Mouse (Mus musculus) lung, postnatal 4 days (tissue): ENCODE measurements around the gene Lmo3.

Experiments
- DNase-seq, 2 experiments: peaks; one replicate each; pipeline ENCODE4 v3.0.0; 2021

Lmo3 gene

GRCm38 (mm10) chr6:138581734-138582505, at the start of gene Lmo3:
Lmo3 (minus strand) TSS chr6:138581968.
- DNase-seq, result no peak

- no peak for DNase-seq
Measured at GRCm38 (mm10) chr6:138620786-138621185, 39.0 kb upstream of the Lmo3 start.

GRCm38 (mm10) chr6:138618396-138618795, 36.6 kb upstream of the Lmo3 start:
- DNase-seq, result no peak

- DNase-seq, result no peak
Measured at GRCm38 (mm10) chr6:138597016-138597415, 15.2 kb upstream of the Lmo3 start.

GRCm38 (mm10) chr6:138595991-138596698, 14.4 kb upstream of the Lmo3 start:
- DNase-seq, result no peak

DNA sequence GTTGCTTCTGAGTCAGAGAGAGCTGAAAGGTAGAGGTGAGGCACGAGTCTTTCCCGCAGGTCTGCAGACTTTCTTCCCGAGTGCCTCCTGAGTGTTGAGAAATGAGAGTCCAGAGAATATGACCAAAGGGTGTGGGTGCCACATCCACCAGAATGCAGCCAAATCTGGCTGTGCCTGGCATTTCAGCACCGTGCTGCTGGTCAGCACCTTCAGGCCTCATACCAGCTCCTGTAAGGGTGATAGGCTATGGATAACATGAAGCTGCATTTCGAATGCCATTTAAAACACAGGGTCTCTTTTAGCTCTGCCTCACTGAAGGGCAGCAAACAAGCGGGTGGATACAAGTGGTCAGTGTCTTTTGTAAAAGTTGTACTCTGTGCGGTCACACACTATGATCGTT, 1.5 kb upstream of the Lmo3 start:
- DNase-seq, result no peak

DNA sequence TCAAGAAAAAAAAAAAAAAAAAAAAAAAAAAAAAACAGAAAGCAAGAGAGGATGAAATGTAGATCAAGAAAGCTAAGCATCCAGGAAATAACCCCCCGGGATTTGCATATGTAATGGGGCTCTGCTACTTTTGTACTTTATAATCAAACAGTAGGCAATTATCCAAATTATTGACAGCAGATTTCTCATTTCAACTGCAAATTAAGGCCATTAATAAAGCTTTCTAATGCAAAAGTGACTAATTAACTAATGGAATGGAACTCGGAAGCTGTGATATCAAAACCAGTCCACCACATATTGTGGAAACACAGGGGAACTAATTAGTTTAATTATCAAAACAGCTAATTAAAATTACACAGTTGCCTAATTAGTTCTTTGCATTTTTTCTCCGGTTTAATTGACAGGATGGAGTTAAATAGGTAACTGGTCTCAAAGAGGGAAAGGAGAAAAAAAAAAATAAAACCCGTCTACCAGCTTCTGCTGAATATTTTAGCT, 785 bp upstream of the Lmo3 start:
- no peak for DNase-seq

- no peak for DNase-seq
Measured at GRCm38 (mm10) chr6:138580491-138581076, 1.2 kb downstream of the Lmo3 start.

DNA sequence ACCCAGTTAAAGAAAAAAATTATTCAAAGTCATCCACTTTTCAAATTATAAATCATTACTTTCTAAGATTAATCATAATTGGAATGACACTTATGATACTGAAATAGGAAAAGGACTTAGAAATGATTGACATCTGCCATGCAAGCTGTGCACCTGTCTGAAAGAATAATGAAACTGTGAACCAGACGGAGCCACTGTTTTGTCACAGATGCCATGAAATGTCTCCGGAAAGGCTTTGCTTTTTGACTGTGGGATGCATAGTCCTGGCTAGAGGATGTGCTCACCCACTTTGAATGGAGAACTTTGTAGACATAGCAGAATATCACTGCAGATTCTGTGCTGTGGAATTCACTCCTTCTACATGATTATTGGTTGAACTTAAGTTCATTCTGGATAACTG, 18.4 kb downstream of the Lmo3 start:
- no peak for DNase-seq

- DNase-seq, result no peak
Measured at GRCm38 (mm10) chr6:138552144-138552543, 29.6 kb downstream of the Lmo3 start.

- no peak for DNase-seq
Measured at GRCm38 (mm10) chr6:138534879-138535278, 46.9 kb downstream of the Lmo3 start.

GRCm38 (mm10) chr6:138506642-138507041, 75.1 kb downstream of the Lmo3 start:
- peak in 1 of 2 experiments; percentile 4 for DNase-seq

- DNase-seq, result no peak
Measured at GRCm38 (mm10) chr6:138503946-138504345, 77.8 kb downstream of the Lmo3 start.

GRCm38 (mm10) chr6:138482834-138483233, 98.9 kb downstream of the Lmo3 start:
- DNase-seq, result no peak

DNA sequence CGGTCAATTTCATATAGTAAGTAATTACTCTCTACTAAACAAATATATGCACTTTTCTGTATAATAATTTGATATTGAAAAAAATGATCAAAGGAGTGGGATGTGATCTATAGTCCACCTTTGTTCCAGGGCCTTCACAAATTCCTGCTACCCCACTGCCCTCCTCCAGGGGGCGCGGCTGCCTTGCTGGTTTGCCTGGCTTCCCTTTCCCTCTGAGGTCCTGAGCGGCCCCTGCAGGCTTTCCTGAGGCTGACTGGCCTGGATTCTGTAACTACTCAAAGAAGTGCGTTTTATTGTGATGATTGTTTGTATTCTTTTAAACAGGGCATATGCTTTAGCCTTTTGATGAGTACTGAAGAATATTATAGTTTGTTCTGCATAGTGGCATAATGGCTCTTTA, 104.2 kb downstream of the Lmo3 start:
- DNase-seq, result peak; percentile 67 to 68

- DNase-seq, result no peak
Measured at GRCm38 (mm10) chr6:138469204-138469603, 112.6 kb downstream of the Lmo3 start.

DNA sequence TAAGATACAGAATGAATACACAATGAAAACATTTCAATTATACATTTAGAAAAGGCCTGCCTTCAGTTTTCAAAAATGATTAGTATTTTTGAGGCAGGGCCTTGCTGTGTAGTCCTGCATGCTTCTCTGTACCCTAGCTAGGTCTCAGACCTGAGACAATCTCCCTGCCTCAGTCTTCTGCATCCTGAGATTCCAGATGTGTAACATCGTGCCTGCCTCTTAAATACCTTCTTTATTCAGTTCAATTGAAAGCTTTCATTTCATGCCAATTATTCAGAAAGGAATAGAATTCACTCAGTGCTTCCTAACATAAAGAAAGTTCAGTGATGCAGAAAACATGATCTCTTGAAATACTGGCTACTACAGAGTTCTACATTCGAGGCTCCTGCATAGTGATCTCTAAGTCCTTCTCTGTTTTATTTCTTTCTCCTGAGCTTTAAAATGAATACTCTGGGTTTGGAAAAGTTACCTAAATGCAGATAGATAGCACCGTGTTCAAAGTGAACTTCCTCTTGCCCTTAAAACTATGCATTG, 137.2 kb downstream of the Lmo3 start:
- no peak for DNase-seq

- DNase-seq, result no peak
Measured at GRCm38 (mm10) chr6:138437351-138437750, 144.4 kb downstream of the Lmo3 start.

GRCm38 (mm10) chr6:138436813-138437212, 145.0 kb downstream of the Lmo3 start:
- no peak for DNase-seq

GRCm38 (mm10) chr6:138427394-138427793, 154.4 kb downstream of the Lmo3 start:
- no peak for DNase-seq

GRCm38 (mm10) chr6:138426894-138427293, 154.9 kb downstream of the Lmo3 start:
- no peak for DNase-seq

DNA sequence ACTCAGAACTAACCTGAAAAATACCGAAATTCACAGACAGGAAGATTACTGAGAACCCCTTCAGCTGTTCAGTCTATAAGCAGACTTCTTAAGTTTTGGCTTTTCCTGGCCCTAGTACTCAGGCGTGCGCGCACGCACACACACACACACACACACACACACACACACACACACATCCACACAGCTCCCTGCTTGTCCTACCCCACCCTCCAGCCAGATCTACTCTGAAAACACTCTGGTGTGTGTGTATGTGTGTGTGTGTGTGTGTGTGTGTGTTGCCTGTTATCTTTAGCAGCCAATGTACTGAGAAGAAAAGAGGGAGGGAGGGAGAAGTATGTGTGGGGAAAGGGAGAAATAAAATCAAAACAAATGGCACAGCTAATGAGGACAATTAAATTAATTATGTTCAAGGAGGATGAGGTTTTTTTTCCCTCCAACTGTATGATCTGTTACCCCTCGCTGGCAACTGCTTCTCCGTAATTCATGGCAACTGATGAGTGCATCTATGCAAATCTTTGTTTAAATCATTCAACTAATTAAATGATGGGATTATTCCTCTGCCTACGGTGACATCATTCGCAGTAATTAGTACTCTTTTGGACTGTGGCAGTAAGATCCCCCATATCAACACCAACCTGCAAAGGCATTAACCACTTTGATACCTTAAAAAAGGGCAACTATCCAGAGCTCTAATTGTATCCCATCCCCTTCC, 157.1 kb downstream of the Lmo3 start:
- no peak for DNase-seq
